Mouse (Mus musculus): ENCODE results near the gene Sorbs2.

DNA sequence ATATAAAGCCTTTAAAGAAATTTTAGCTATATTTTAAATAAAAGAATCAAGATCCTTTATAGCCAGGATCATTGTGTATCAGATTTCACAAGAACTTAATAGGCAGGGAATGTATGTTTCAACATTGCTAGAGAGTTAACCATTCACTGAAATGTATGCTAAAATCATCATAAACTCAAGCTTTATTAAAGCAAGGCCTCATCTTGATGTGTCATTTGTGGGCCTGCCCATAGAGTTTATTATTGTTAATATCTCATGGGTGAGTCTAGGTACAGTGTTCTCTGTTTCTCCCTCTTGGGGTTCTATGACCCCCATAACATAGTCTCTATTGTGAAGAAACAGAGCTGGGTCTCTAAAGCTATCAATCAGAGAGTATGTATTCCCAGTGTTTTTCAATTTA is 236.2 kb downstream of the Sorbs2 start:
- TF ChIP-seq CTCF (conservative IDR thresholded peaks at IDR 0.05; ENCODE audit: insufficient read depth, insufficient read length, low read depth, low read length), result no peak
- TF ChIP-seq POLR2A (IDR thresholded peaks at IDR 0.05; ENCODE audit: low read depth, low read length), result no peak

Data from kidney, adult 2 months (tissue).